Mouse (Mus musculus): ENCODE data around the gene Gm28539.
A peak's percentile ranks its signal among the peaks of the same experiment; 100 is the strongest.

DNA sequence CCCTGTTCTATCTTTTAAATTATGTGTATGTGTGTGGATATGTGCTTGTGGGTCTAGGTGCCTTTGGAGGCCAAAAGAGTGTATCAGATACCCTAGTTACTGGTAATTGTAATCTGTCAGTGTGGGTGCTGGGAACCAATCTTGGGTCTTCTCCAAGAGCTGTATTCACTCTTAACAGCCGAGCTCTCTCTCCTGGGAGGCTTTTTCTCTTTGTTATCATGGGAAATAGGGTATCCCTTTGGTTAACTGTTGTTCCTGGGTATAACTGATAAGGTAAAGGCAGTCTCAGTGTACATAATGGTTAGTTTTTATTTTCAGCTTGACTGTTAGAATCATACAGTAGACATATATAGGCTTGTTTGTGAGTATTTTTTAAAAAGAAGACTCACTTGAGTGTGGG is 14.0 kb upstream of the Gm28539 start:
- TF ChIP-seq CTCF (IDR thresholded peaks at IDR 0.05; ENCODE audit: low read depth) (no peak), EP300 (IDR thresholded peaks at IDR 0.05; ENCODE audit: low read depth) (peak; percentile 43; the same call in 1 of the 2 replicates)

Measured in liver, embryonic 14.5 days (tissue).